Mouse (Mus musculus): ENCODE data around the gene Mpp2.

DNA sequence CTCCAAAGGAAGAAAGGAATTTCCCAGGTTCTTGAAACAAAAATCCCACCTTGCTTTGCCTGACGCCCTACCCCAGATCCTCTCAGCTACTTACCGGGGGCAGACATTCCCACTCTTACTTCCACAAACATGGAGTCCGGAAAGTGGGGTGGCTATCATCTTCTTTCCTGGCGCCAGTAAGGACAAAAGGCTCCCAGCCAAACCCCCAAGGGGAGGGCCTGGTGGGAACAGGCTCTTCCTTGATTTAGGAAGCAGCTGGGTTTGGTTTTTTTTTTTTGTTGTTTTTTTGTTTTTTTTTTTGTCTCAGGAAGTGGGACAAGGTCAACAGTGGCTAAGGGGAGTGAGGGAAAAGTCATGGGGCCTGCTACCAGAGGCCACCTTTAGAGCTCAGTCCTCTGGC, 36.8 kb downstream of the Mpp2 start:
- TF ChIP-seq TCF12 (IDR thresholded peaks at IDR 0.05; ENCODE audit: insufficient read depth, poor library complexity, severe bottlenecking), result no peak
- no peak for TF ChIP-seq MYOD1 (IDR thresholded peaks at IDR 0.05; ENCODE audit: control insufficient read depth in 1 of 3, insufficient read length in 2 of 3, low read depth in 2 of 3)
- no peak for TF ChIP-seq USF1 (IDR thresholded peaks at IDR 0.05; ENCODE audit: low read depth)
- no peak for TF ChIP-seq POLR2A (IDR thresholded peaks at IDR 0.05; ENCODE audit: insufficient read length, low read depth)
- no peak for TF ChIP-seq MAX (IDR thresholded peaks at IDR 0.05; ENCODE audit: low read depth)
- no peak for TF ChIP-seq MYOG (IDR thresholded peaks at IDR 0.05; ENCODE audit: control insufficient read depth in 1 of 3, insufficient read depth in 1 of 3, insufficient read length in 2 of 3, low read depth in 2 of 3)
- TF ChIP-seq REST (IDR thresholded peaks at IDR 0.05; ENCODE audit: insufficient read depth, insufficient read length), result no peak
